Mouse (Mus musculus) myocyte (in vitro differentiated cells): ENCODE measurements around the gene Serpinf1.

Experiments used
- CEBPB ChIP-seq: IDR thresholded peaks from 2 replicates; pipeline ENCODE4 v1.6.1; 2011; ENCODE audit warnings: mild to moderate bottlenecking, moderate library complexity; ENCODE audit not compliant: poor library complexity, insufficient read depth, severe bottlenecking
- E2F4 ChIP-seq: IDR thresholded peaks from one replicate; pipeline ENCODE4 v1.6.1; 2011; ENCODE audit warnings: mild to moderate bottlenecking, control low read depth, moderate library complexity; ENCODE audit not compliant: insufficient read depth
- MAX ChIP-seq: IDR thresholded peaks from one replicate; pipeline ENCODE4 v1.6.1; 2011; ENCODE audit warnings: low read depth, mild to moderate bottlenecking, control low read depth
- MYOG ChIP-seq, 3 experiments: IDR thresholded peaks; one replicate each; pipeline ENCODE4 v1.6.1; 2011; ENCODE audit warnings: control low read depth in 2 of 3, low read depth in 2 of 3, mild to moderate bottlenecking in 2 of 3; ENCODE audit not compliant: insufficient read length in 2 of 3, control insufficient read depth in 1 of 3, insufficient read depth in 1 of 3
- POLR2A ChIP-seq: IDR thresholded peaks from one replicate; pipeline ENCODE4 v1.6.1; 2011; ENCODE audit warnings: low read depth, mild to moderate bottlenecking, control low read depth, moderate library complexity; ENCODE audit not compliant: insufficient read length
- POLR2AphosphoS2 ChIP-seq: IDR thresholded peaks from one replicate; pipeline ENCODE4 v1.6.1; 2011; ENCODE audit warnings: low read depth, control low read depth; ENCODE audit not compliant: insufficient read length
- REST ChIP-seq: IDR thresholded peaks from one replicate; pipeline ENCODE4 v1.6.1; 2011; ENCODE audit warnings: mild to moderate bottlenecking, control low read depth, moderate library complexity; ENCODE audit not compliant: insufficient read depth, insufficient read length
- SRF ChIP-seq: IDR thresholded peaks from one replicate; pipeline ENCODE4 v1.6.1; 2011; ENCODE audit warnings: low read depth; ENCODE audit not compliant: control insufficient read depth, insufficient read length
- TCF12 ChIP-seq: IDR thresholded peaks from one replicate; pipeline ENCODE4 v1.6.1; 2011; ENCODE audit warnings: mild to moderate bottlenecking, control low read depth; ENCODE audit not compliant: poor library complexity, insufficient read depth, severe bottlenecking
- TCF3 ChIP-seq: IDR thresholded peaks from one replicate; pipeline ENCODE4 v1.6.1; 2011; ENCODE audit warnings: low read depth, control low read depth; ENCODE audit not compliant: insufficient read length
- USF1 ChIP-seq: IDR thresholded peaks from one replicate; pipeline ENCODE4 v1.6.1; 2011; ENCODE audit warnings: low read depth, mild to moderate bottlenecking, control low read depth, moderate library complexity

DNA sequence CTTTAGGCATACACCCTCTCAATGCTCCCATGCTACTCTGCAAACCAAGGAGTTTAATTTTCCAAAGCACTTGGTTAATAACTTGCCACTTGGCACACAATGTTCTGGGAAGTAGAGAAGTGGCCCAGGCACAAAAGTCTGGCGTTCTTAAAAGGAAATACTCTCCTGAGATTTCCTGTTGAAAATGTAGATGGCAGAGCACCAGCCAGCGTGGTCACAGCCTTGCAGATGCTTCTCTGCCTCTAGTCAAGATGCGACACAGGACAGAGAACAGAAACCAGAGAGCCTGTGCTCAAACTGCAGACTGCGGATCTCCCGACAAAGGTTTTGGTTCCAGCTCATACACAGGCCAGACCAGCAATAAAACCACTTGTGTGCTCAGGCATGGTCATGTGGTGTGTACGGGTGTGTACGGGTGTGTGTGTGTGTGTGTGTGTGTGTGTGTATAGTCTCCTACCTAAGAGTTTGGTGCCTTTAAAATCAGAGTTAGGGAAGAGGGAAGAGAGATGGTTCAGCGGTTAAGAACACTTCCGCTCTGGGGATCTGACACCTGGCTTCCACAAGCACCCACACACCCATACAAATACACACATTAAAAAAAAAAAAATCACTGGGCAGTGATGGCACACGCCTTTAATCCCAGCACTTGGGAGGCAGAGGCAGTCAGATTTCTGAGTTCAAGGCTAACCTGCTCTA lies 32.7 kb upstream of the Serpinf1 start:
- TF ChIP-seq POLR2A (no peak), MYOG (IDR thresholded peaks at IDR 0.05; ENCODE audit: control insufficient read depth in 1 of 3, insufficient read depth in 1 of 3, insufficient read length in 2 of 3, low read depth in 2 of 3) (no peak), MAX (no peak), TCF3 (no peak), TCF12 (no peak), USF1 (no peak), POLR2AphosphoS2 (no peak), E2F4 (no peak), CEBPB (no peak), REST (no peak), SRF (no peak)
